Mouse (Mus musculus) heart, embryonic 15.5 days (tissue): ENCODE results near the gene Rnf4. TPM values are rescaled to one million over a fixed set of nuclear protein-coding genes. Genes with fewer than 3 reads are reported as not detected.

Experiments
- ATAC-seq: fragments of 200-750 bp; cut with Nextera tagmentation; replicated peaks from 2 replicates; pipeline ENCODE4 v1.8.0; 2017; ENCODE audit warnings: low read depth, moderate TSS enrichment; ENCODE audit not compliant: insufficient number of reproducible peaks, insufficient read depth, low FRiP score
- H3K27ac ChIP-seq: fragments of 300-500 bp; sonication (generic); 2 replicates; pipeline ENCODE4 v1.5.1; 2015; ENCODE audit warnings: mild to moderate bottlenecking, inconsistent platforms
- H3K27me3 ChIP-seq: fragments of 300-500 bp; sonication (generic); 2 replicates; pipeline ENCODE4 v1.6.1; 2015; ENCODE audit warnings: inconsistent platforms
- H3K36me3 ChIP-seq: fragments of 300-500 bp; sonication (generic); 2 replicates; pipeline ENCODE4 v1.6.1; 2015; ENCODE audit warnings: mild to moderate bottlenecking, inconsistent platforms
- H3K4me1 ChIP-seq: fragments of 300-500 bp; sonication (generic); replicated peaks from 2 replicates; pipeline ENCODE4 v1.6.1; 2015; ENCODE audit warnings: inconsistent platforms
- H3K4me2 ChIP-seq: fragments of 300-500 bp; sonication (generic); 2 replicates; pipeline ENCODE4 v1.6.1; 2015; ENCODE audit warnings: inconsistent platforms, mild to moderate bottlenecking, moderate library complexity
- H3K4me3 ChIP-seq: fragments of 300-500 bp; sonication (generic); 2 replicates; pipeline ENCODE4 v1.5.1; 2015; ENCODE audit warnings: mild to moderate bottlenecking, inconsistent platforms
- H3K9ac ChIP-seq: fragments of 300-500 bp; sonication (generic); 2 replicates; pipeline ENCODE4 v1.6.1; 2015; ENCODE audit warnings: mild to moderate bottlenecking, inconsistent platforms
- H3K9me3 ChIP-seq: fragments of 300-500 bp; sonication (generic); replicated peaks from 2 replicates; pipeline ENCODE4 v1.6.1; 2016; ENCODE audit warnings: inconsistent platforms
- WGBS: fragments of 180-500 bp; shearing (Covaris S2); methylation state at CpG from one replicate; pipeline ENCODE4 v1.1.7; 2015; ENCODE audit warnings: mixed read lengths; 5-methylcytosine and 5-hydroxymethylcytosine counted together
- polyA plus RNA-seq: library from polyadenylated mRNA; unstranded; fragments of >200 nt; fragmentation: Nextera tagmentation; extraction: Ambion mirVana; gene quantifications from 2 replicates; pipeline ENCODE4 v1.2.1, GENCODE M21; 2015

Gene Rnf4
- polyA plus RNA-seq, 1 experiment from 2014 or later, result 88.5 TPM

DNA sequence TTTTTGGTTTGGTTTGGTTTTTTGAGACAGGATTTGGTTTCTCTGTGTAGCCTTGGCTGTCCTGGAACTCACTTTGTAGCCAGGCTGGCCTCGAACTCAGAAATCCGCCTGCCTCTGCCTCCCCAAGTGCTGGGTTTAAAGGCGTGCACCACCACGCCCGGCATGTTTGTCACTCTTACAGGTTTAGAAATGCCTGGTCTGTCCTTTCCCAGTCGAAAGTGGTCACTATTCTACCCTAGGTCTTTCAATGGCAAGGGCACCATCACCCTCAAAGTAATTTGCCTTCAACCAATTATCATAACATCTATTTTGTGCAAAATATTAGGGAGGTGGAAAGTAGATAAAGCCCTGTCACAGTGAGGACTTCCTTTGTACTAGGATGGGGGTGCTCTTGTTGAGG, 4.2 kb downstream of the Rnf4 start:
- 93% methylated on average over 6 of the region's 6 CpGs for WGBS
- no peak overlapping the region for H3K4me3 ChIP-seq
- no peak overlapping the region for H3K27ac ChIP-seq
- no peak overlapping the region for H3K4me2 ChIP-seq
- no peaks in the 10 kb centered on the region for H3K27me3 ChIP-seq
- no peak overlapping the region for H3K9ac ChIP-seq
- peaks cover 15% of the 10 kb centered on the region for H3K4me1 ChIP-seq
- H3K9me3 ChIP-seq, result no peaks in the 10 kb centered on the region
- no peak for ATAC-seq
- peaks cover 15% of the 10 kb centered on the region for H3K36me3 ChIP-seq

DNA sequence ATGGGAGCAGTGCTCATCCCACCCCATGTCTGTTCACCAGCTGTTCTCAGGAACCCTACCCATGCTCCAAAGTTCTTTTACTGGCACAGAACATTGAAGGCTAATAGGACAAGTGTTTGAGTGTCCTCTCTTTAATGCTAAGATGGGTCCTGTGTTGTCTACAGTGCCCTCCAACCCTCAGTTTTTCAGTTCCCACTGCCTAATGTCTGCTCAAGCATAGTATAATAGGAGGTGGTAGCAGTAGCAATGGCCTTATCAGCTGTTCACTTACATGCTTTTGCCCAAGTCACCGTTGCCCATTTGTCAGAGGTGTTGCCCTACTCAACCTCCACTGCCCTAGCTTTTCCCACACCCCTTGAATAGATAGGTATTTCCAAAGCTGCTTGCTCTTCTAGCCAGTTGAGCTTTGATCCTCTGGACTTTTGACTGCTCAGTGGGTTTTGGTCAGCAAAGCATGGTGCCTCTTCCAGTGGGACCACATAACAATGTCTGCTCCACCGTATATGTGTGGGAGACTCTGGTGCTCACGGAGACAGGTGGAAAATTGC, 16.1 kb downstream of the Rnf4 start:
- Histone ChIP-seq H3K4me3 (no peak overlapping the region), H3K4me2 (no peak overlapping the region), H3K4me1 (no peaks in the 10 kb centered on the region), H3K27me3 (no peaks in the 10 kb centered on the region), H3K9ac (no peak overlapping the region), H3K36me3 (peaks cover 90% of the 10 kb centered on the region), H3K9me3 (no peaks in the 10 kb centered on the region), H3K27ac (no peak overlapping the region)
- no peak for ATAC-seq
- 87% methylated on average over 3 of the region's 3 CpGs for WGBS

DNA sequence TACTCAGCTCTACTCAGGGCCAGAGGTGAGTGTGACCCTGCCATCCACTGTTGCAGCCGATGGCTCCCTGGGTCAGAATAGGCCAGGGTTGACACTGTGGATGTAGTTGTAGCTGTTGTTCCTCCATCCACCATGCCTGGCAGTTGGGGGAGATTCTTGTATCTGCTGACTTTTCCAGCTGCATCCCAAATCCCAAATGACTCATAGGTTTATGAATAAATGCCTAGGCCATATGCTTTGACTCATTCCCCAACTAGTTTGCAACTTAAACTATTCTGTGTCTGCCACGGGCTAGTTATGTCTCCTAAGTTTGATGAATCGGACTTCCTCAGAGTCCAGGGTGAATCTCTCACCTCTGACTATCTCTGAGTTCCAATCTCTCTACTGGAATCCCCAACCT, 24.2 kb downstream of the Rnf4 start:
- H3K36me3 ChIP-seq, result peaks cover 29% of the 10 kb centered on the region; the same call in 1 of the 2 replicates

DNA sequence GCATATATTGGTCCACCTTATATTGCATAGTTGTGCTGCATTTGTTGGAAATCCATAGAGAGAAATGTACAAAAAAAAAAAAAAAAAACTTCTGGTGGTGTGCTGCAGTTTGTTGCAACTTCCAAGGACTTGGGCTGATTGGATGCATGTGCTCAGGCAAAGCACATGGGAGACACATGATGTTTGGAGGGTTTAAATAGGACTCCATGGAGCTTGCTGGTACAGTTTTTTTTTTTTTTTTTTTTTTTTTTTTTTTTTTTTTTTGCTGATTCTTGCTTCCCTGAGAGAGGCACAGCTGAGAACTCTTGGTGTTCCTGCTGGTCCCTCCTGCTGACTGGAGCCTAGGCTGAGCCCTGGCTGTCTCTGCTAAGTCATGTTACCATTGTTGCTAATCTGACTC, 27.0 kb downstream of the Rnf4 start:
- no peaks in the 10 kb centered on the region for H3K4me1 ChIP-seq
- H3K36me3 ChIP-seq, result peaks cover 8% of the 10 kb centered on the region; the same call in 1 of the 2 replicates
- H3K9me3 ChIP-seq, result no peaks in the 10 kb centered on the region
- ATAC-seq, result no peak
- H3K4me3 ChIP-seq, result no peak overlapping the region
- H3K9ac ChIP-seq, result no peak overlapping the region
- H3K27me3 ChIP-seq, result no peaks in the 10 kb centered on the region
- H3K27ac ChIP-seq, result no peak overlapping the region
- H3K4me2 ChIP-seq, result no peak overlapping the region

More for the DNA sequence above, 24.2 kb downstream of the Rnf4 start:
- no peaks in the 10 kb centered on the region for H3K9me3 ChIP-seq
- no peaks in the 10 kb centered on the region for H3K27me3 ChIP-seq
- H3K4me3 ChIP-seq, result no peak overlapping the region
- H3K4me1 ChIP-seq, result no peaks in the 10 kb centered on the region
- ATAC-seq, result no peak
- 90% methylated on average over 3 of the region's 3 CpGs for WGBS
- H3K4me2 ChIP-seq, result no peak overlapping the region
- no peak overlapping the region for H3K9ac ChIP-seq
- H3K27ac ChIP-seq, result no peak overlapping the region

DNA sequence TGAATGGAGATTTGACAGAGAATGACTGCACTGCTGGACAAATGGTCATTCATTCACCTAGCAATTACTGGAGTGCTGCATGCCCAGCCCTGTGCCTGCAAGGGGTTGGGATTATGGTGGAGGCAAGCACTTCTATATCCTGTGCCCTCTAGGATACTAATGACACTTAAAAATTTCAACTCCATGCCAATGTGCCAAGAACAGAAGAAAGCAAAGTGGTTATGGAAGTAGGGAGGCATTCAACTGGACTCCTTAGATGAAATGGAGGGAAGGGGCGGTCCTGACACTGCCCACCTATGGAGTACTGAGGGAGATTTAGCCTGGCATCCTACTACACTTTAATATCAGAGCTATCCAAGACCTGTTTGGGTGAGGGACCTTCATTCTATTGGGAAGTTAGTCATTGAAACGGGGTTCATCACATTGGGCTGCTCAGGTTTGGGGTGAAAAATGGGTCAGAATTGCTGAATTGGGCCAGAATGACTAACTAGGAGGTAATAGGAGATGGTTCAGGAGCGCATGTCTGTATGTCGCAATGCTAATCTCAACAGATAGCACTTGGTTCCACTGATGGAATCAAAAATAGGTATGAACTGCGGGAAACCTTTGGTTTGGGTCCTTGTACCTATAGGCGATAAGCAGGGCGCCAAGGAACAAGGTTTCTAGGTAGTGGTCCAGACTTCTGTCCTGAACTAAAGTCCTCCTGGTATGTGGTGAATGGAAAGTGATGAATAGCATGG, 32.6 kb downstream of the Rnf4 start:
- H3K4me1 ChIP-seq, result peaks cover 19% of the 10 kb centered on the region
- peak overlapping the region; percentile 91 for H3K27ac ChIP-seq
- peak overlapping the region; percentile 94 for H3K4me3 ChIP-seq
- ATAC-seq, result no peak
- no peaks in the 10 kb centered on the region for H3K36me3 ChIP-seq
- 64% methylated on average over 7 of the region's 7 CpGs for WGBS
- no peaks in the 10 kb centered on the region for H3K9me3 ChIP-seq
- H3K4me2 ChIP-seq, result peak overlapping the region; percentile 70
- H3K27me3 ChIP-seq, result no peaks in the 10 kb centered on the region
- H3K9ac ChIP-seq, result peak overlapping the region; percentile 83

DNA sequence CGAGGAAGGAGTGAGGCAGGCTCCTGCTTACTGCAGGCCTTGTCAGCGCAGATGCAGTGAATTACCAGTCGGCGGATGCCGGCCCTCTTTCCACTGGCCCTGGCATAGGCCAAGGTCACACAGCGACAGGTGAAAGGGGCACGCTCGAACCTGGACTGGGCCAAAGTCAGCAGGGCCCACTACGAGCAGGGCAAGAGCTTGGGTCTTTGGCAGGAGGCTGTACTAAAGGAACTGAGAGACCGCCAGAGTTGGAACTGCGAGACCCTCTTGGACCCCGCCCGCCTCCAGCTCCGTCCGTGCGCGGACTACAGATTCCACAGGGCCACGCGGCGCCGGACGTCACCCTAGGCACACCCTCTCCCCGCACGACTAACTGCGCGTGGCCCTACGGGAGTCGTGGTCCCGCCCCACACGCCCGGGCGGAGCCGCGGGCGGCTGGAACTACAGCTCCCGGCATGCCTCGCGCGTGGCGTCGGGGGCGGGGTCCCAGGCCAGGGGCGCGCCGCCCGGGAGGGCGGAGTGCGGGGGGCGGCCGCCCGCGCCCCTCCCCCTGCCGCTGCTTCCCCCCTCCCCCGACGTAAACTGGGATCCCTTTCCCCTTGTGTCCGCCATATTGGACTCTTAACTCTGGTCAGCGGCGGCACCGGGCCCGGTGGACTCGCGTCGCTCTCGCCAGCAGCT, 33.4 kb downstream of the Rnf4 start, which contains the start of gene Fam193a:
TSS of gene Fam193a (plus strand) at position 593 of the 681 bp plus-strand sequence.
- ATAC-seq, result peak; percentile 99
- under 1% methylated on average over 48 of the region's 64 CpGs for WGBS

DNA sequence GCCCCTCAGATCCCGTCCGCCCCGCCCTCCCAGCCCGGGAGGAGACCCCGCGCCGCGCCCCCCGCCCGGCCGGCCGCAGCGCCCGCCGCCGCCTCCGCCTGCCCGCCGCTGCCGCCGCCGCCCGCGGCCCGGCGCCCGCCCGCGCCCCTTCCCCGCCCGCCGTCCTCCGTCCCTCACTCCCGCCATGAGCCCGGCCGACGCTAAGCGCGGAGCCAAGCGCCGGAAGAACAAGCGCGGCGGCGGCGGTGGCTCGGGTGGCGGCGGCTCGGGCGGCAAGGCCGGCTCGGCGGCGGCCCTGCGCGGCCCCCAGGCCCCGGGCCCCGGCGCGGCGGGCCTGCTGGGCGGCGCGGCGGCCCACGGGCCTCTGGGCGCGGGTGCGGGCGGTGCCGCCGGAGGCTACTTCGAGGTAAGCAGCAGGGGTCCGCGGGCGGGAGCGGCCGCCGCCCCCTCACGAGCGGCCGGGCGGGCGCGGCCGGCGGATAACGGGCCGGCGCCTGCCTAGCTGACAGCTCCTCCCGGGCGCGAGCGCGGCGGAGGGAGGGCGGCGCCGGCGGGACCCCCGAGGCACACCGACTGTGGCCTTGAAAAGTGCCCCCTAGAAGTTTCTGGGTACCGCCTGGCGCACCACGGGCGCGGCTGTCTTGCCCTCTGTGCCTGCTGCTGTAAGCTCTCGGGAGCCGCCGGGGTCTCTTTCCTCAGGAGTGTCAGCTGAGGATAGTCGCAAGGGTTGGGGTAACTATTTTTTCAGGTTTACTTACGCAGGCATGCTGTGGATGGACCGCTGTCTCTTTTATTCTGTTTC, 34.1 kb downstream of the Rnf4 start:
- peaks cover 19% of the 10 kb centered on the region for H3K4me1 ChIP-seq
- no peaks in the 10 kb centered on the region for H3K36me3 ChIP-seq
- WGBS, result under 1% methylated on average over 73 of the region's 114 CpGs
- peak overlapping the region; percentile 94 for H3K9ac ChIP-seq
- peak overlapping the region; percentile 69 for H3K4me2 ChIP-seq
- 0 out of 2 replicates have a peak, but pooled peaks have one; percentile 4 for ATAC-seq
- H3K9me3 ChIP-seq, result no peaks in the 10 kb centered on the region
- no peaks in the 10 kb centered on the region for H3K27me3 ChIP-seq
- peak overlapping the region; percentile 77 for H3K27ac ChIP-seq
- peak overlapping the region; percentile 94 for H3K4me3 ChIP-seq

More for the DNA sequence above, 33.4 kb downstream of the Rnf4 start, which contains the start of gene Fam193a:
- peak within 1 kb of the TSS; percentile 94 for H3K4me3 ChIP-seq
- H3K9ac ChIP-seq, result peak within 1 kb of the TSS; percentile 94
- peaks cover 19% of the 10 kb centered on the region for H3K4me1 ChIP-seq
- H3K36me3 ChIP-seq, result no peaks in the 10 kb centered on the region
- H3K27ac ChIP-seq, result peak within 1 kb of the TSS; percentile 91
- no peaks in the 10 kb centered on the region for H3K9me3 ChIP-seq
- peak within 1 kb of the TSS; percentile 70 for H3K4me2 ChIP-seq
- no peaks in the 10 kb centered on the region for H3K27me3 ChIP-seq

DNA sequence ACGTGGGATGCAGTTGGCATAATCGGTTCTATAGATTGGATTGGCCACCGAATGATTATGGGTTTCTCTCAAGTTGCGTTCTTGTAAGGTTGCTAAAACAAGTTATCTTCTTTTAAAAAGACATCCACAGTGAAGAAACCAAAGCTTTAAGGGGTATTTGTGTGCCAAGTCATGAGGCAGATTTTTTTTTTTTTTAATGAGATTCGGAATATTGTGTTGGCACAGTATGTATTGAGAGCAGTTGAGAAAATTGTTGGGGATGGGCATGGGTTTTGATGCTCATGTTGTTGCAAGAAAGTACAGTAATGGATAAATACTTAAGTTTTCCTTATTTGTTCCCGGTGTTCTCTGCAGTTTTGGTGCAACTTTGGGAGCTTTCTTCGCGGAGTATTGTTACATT, 34.8 kb downstream of the Rnf4 start:
- no peak for ATAC-seq
- 22% methylated on average over 8 of the region's 8 CpGs for WGBS
- peak overlapping the region; percentile 69 for H3K4me2 ChIP-seq

DNA sequence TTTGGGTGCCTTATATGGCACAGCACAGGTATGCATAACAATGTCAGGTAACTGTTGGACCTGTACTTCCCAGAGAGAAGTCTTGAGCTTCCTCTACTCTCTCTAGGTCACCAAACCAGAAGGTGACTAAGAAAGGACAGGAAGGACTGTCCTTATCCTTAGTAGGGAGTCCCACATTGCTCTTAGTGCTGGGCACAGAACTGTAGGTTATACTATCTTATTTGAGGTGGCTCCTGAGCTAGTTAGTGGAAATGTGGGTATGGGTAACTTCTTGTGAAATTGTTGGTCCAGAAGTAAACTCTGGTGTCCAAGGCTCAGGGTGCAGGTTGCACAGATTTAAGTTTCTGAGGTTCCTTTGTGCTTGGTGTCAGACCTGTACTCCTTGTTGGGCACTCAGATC, 36.1 kb downstream of the Rnf4 start:
- Histone ChIP-seq H3K4me1 (peaks cover 19% of the 10 kb centered on the region), H3K4me3 (no peak overlapping the region), H3K9me3 (no peaks in the 10 kb centered on the region), H3K27me3 (no peaks in the 10 kb centered on the region), H3K9ac (no peak overlapping the region), H3K36me3 (no peaks in the 10 kb centered on the region), H3K27ac (no peak overlapping the region), H3K4me2 (no peak overlapping the region)
- no peak for ATAC-seq

More for the DNA sequence above, 34.8 kb downstream of the Rnf4 start:
- H3K4me1 ChIP-seq, result peaks cover 19% of the 10 kb centered on the region
- H3K27me3 ChIP-seq, result no peaks in the 10 kb centered on the region
- no peaks in the 10 kb centered on the region for H3K9me3 ChIP-seq
- peak overlapping the region; percentile 94 for H3K4me3 ChIP-seq
- 0 out of 2 replicates have a peak overlapping the region, but pooled peaks have one; percentile 77 for H3K27ac ChIP-seq
- peak overlapping the region; percentile 94 for H3K9ac ChIP-seq
- H3K36me3 ChIP-seq, result no peaks in the 10 kb centered on the region

DNA sequence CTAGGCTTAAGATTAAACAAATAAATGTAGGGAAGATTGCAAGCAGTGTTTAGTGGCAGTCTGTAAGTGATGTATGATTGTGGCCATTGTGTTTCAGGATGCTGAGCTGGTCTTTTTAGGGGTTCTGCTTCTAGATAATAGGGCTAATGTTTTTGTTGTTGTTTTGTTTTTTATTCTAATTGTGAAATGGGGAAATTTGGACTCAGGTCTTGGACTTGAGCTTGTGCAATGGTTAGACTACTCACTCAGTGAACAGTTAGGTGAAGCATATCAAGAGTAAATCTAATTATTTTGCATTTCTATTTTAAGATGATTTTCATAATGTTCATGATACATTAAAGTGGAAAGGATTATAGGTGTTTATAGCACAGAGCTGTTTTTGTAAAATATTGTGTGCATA, 36.5 kb downstream of the Rnf4 start:
- no peaks in the 10 kb centered on the region for H3K9me3 ChIP-seq
- H3K36me3 ChIP-seq, result no peaks in the 10 kb centered on the region
- H3K27me3 ChIP-seq, result no peaks in the 10 kb centered on the region
- H3K4me3 ChIP-seq, result no peak overlapping the region
- ATAC-seq, result no peak
- H3K4me2 ChIP-seq, result no peak overlapping the region
- H3K4me1 ChIP-seq, result peaks cover 19% of the 10 kb centered on the region
- no peak overlapping the region for H3K9ac ChIP-seq
- no peak overlapping the region for H3K27ac ChIP-seq

DNA sequence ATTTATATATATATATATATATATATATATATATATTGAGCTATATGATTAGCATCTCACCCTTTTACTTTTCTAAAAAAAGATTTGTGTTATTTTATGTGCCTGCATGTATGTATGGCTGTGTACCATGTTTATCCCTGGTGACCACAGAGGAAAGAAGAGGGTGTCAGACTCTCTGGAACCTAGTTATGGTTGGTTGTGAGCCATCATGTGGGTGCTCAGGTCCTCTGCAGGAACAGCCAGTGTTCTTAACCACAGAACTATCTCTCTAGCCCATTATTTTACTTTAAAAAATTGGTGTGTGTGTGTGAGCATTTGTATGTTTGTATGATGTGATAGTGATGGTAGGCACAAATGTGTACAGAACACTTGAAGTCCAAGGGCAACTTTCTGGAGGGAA, 42.7 kb downstream of the Rnf4 start:
- H3K27me3 ChIP-seq, result no peaks in the 10 kb centered on the region
- no peaks in the 10 kb centered on the region for H3K36me3 ChIP-seq
- H3K9ac ChIP-seq, result no peak overlapping the region
- no peak for ATAC-seq
- H3K4me1 ChIP-seq, result peaks cover 6% of the 10 kb centered on the region
- no peak overlapping the region for H3K27ac ChIP-seq
- H3K9me3 ChIP-seq, result no peaks in the 10 kb centered on the region
- no peak overlapping the region for H3K4me3 ChIP-seq
- H3K4me2 ChIP-seq, result no peak overlapping the region
